Mouse (Mus musculus) lung, postnatal 0 days (tissue): ENCODE data around the gene Larp1b.

ENCODE experiments used
- CTCF ChIP-seq: IDR thresholded peaks from 2 replicates; pipeline ENCODE4 v1.5.1; 2016; ENCODE audit warnings: antibody characterized with exemption, mild to moderate bottlenecking
- EP300 ChIP-seq: IDR thresholded peaks from 2 replicates; pipeline ENCODE4 v1.6.1; 2016; ENCODE audit warnings: antibody characterized with exemption, mild to moderate bottlenecking, control low read depth

DNA sequence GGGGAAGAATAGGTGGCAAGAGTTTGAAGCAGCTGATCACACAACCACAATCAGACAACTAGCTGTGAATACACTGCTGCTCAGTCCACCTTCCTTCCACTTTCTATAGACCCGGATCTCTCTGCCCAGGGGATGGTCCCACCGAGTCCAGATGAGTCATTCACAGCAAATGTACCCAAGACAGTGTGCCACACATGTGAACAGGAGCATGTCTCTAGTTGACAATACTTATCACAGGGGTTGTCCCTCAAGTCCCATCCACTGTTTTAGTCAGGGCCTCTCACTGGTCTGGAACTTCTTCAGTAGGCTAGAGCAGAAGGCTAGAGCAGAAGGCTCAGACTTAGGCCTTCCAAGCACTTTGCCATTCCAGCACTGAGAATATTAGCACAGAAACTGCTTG, 113.1 kb downstream of the Larp1b start:
- TF ChIP-seq CTCF (no peak), EP300 (no peak)
